Mouse (Mus musculus): ENCODE measurements around the gene Vmn2r38.
"Not testable (repeated sequence)": the region's sequence is repeated elsewhere in the genome, so short reads cannot be mapped to it uniquely, and the experiment has no call there.

Vmn2r38 gene

GRCm38 (mm10) chr7:9097781-9098180 is at the start of gene Vmn2r38:
Vmn2r38 (minus strand) TSS chr7:9097881.
- DNase-seq: not testable (repeated sequence)

- DNase-seq: not testable (repeated sequence)
Measured at GRCm38 (mm10) chr7:9065353-9065752, 32.3 kb downstream of the Vmn2r38 start.

GRCm38 (mm10) chr7:9030698-9031097 is 67.0 kb downstream of the Vmn2r38 start, which contains the start of gene Vmn2r39:
Vmn2r39 (minus strand) TSS chr7:9030798.
- not testable (repeated sequence) for DNase-seq

All from lung, postnatal 4 days (tissue).